Mouse (Mus musculus) right cerebral cortex, adult 18-20 months (tissue): ENCODE results near the gene Mmadhc.

ENCODE experiments used
- DNase-seq: peaks from one replicate; pipeline ENCODE4 v3.0.0; 2022; ENCODE audit warnings: mixed read lengths

The Mmadhc gene

GRCm38 (mm10) chr2:50296109-50296986, at the start of gene Mmadhc:
Gene Mmadhc, minus strand, starts transcription at chr2:50296801.
- peak; percentile 93 for DNase-seq

GRCm38 (mm10) chr2:50343598-50343997, 47.0 kb upstream of the Mmadhc start:
- DNase-seq = no peak

GRCm38 (mm10) chr2:50339061-50339460, 42.5 kb upstream of the Mmadhc start:
- DNase-seq = no peak

DNA sequence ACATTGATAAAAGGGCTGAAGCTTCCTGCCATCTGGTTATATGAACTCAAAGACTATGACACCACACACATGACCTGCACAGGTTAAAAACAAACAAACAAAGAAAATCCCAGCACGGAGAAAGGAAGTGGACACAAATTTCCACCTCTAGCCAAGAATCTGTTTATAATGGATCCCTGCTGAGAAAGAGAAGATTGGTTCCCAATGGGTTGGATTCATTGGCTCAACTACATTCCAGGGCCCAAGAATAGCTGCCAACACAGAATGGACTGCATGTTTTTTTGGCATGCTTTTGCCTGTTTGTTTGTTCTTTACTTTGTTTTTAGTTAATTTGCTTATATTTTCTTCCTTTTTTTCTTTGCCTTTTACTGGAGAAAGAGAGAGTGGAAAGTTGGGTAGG, 41.0 kb upstream of the Mmadhc start:
- no peak for DNase-seq

DNA sequence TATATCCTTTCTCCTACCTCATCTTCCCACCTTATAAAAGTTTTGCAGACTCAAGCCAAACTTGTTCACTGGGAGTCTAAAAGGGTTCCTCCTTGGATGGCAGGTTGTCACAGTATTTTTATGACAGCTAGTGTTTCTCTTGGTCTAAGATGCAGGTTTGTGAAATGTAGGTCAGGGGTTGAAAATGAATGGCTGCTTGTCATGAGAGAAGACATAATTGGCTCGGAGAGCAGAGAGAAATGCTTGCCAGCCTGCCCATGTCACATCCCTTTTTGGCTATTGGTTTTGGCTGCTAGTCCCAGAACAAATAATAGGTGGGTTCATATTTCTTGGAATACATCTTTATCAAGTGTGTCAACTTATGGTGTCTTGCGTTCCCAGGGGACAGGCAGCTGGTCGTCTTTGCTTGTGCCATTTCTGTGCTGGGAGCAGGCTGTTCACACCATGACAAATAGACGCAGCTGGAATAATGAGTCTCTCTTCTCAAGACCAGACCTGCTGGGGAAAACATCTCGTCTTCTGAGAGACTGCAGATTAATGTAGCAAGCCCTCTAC, 35.2 kb upstream of the Mmadhc start:
- no peak for DNase-seq

- no peak for DNase-seq
These were observed 31.6 kb upstream of the Mmadhc start for GRCm38 (mm10) chr2:50328181-50328580.

DNA sequence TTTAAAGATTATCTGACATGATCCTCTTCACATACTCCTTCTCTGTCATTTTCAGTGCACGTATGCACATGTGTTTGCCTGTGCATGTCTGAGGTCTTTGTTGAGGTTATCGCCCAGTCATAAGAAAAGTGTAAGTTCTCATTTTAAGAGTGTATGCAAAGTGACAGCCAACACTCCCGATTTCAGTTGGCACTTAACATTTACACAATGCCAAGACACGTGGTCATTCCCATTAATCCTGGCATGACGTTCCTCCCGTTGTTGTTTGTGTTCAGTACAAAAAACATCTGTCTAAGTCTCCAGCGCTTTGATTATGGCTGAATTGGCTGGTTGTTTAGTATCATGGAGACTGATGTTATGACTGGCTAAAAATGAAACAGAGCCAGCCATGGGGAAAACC, 28.2 kb upstream of the Mmadhc start:
- DNase-seq = no peak

DNA sequence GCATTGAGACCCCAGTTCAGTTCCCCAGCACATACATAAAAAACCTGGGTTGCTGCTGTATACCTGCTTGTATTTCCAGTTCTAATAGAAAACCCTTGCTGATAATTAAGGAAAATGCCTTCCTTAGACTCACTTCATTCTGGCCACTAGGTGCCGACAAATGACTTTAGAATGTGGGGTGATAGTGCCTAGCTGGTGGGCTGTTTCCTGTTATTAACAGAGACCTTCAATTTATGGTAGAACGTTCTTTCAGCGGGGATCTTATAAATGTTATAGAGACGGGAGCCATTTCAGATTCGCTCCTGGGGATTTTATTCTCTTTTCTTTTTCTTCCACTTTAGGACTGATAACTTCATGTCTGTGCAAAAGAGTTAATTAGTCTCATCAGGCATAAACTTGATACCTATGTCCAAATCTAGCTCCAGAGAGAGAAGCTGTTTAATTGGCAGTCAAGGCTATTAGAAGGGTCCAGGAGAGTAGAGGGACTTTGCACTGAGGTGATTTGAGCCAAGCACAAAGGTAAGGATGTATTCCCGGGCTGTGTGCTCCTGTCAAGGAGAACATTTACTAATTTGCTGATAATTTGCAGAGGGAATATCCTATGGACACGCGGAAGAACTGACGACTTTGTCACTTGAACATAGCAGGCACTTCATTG, 10.2 kb upstream of the Mmadhc start:
- no peak for DNase-seq

GRCm38 (mm10) chr2:50304824-50305577, 8.4 kb upstream of the Mmadhc start:
- DNase-seq = no peak

GRCm38 (mm10) chr2:50296987-50297350, 368 bp upstream of the Mmadhc start:
- DNase-seq = no peak

DNA sequence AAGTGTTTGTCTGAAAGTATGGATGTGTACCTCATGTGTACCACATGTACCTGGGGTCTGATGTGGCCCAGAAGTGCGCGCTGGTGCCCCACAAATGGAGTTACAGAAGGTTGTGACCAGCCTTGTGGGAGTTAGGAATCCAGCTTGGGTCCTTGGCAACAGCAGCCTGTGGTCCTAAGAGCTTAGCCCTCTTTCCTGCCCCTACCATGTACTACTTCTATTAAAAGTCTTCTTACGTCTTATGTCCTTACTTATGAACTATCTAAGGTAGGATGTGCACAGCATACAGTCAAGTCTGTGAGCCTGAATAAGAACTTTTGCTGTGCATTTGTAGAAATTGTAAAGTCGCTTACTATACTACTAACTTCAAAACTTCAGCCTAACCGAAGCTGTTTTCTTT, 1.0 kb downstream of the Mmadhc start:
- no peak for DNase-seq

DNA sequence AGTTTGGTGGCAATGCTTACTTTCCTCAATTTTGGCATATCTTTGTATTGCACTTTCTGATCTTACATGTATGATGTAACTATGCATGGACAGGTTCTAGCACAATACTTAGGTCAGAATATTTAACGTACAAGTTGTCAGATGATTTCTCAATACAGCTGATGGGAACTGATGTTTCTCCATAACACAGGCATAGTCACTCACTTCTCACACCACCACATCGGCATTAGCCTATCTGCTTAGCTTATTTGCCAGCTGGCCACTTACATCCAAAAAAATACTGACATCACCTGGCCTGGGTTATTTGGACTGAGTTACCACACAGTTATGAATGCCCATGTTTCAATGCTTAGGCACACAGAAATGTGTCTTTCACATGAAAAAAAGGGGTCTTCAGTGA, 2.5 kb downstream of the Mmadhc start:
- no peak for DNase-seq

GRCm38 (mm10) chr2:50293572-50293971, 3.0 kb downstream of the Mmadhc start:
- DNase-seq = no peak

- no peak for DNase-seq
These were observed 4.7 kb downstream of the Mmadhc start for GRCm38 (mm10) chr2:50291901-50292300.

- no peak for DNase-seq
These were observed 5.8 kb downstream of the Mmadhc start for GRCm38 (mm10) chr2:50290754-50291153.

DNA sequence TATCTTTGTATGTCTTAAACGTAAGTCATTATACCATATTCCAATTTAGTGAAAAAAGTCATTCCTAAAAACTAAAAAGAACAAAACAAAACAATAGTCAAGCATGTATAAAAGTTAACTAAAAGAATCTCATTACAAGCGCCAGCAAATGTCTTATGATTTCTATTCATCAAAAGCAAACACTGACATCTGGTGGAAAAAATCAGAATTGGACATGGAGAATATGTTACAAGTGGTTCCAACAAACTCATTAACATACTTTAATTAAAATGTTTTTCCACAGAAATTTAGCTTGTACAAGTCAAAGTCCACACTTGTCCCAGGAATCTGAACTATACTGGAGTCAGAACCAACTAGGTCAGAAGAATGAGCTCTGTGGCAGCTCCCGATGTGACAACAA, 11.8 kb downstream of the Mmadhc start:
- no peak for DNase-seq

DNA sequence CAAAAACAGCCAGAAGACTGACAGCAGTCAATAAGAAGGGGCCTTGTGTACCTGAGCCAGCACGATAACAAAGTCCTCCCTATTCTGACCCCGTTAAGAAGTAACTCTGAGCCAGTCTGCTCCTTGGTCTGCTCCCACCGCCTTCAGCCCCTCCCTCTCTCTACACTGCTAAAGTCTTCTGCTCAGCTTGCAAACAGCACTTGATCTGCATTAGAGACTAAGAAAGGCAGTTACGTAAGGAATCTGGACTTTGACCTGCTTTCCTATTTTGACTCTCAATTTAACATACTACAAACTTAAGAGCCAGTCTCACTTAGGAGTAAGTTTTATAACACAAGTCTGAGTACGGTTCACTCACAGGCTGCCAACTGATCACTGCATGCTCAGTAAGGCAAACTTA, 12.6 kb downstream of the Mmadhc start:
- DNase-seq = no peak

GRCm38 (mm10) chr2:50276715-50277114, 19.9 kb downstream of the Mmadhc start:
- no peak for DNase-seq

- no peak for DNase-seq
These were observed 23.2 kb downstream of the Mmadhc start for GRCm38 (mm10) chr2:50273415-50273814.

DNA sequence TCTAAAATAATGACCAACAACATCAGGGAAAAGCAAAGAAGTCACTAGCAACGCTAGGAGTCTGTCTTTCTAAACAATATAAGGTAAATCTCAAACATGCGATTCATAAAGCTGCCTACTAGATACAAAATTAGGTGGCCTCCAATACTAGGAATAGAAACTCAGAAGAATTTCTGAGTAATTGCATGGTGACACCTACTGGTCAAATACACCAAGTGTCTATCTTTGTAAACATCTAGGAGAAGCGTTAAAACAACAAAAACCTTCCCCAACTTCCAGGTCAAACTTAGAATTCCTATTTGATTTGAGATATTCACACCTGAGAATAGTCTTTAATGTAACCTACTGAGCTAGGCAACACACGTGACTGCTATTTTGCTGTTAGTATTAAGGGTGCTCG, 24.4 kb downstream of the Mmadhc start:
- DNase-seq = no peak

GRCm38 (mm10) chr2:50268514-50268913, 28.1 kb downstream of the Mmadhc start:
- DNase-seq = no peak

DNA sequence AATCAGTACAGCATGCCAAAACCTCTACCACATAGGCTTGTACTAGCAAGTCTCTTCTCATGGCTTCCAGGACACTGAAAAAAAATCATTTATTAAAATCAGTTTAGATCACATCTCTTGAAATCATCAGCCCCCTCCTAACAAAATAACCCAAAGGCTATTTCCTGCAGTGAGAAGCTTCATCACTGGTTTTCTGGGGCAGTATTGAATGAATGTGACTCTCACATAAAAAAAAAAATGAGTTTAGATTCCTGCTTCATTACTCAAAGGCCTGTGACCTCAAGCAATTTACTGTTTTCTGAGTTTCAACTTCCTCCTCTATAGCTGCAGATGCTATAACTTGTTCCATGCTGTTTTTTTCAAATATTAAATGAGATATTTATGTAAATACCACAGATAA, 29.6 kb downstream of the Mmadhc start:
- DNase-seq = no peak

GRCm38 (mm10) chr2:50265215-50265785, 31.3 kb downstream of the Mmadhc start:
- no peak for DNase-seq
